Mouse (Mus musculus) brown adipose tissue, adult 24 weeks (tissue): Measurements from ENCODE around the gene Cd27. TPM values are rescaled to one million over a fixed set of nuclear protein-coding genes. Genes with fewer than 3 reads are reported as not detected.

Experiments
- H3K27ac ChIP-seq: fragments of 200-500 bp; replicated peaks from 2 replicates; pipeline ENCODE4 v1.5.1; 2012; ENCODE audit warnings: low read depth, mild to moderate bottlenecking, low read length
- H3K4me1 ChIP-seq: fragments of 200-500 bp; 2 replicates; pipeline ENCODE4 v1.6.1; 2012; ENCODE audit warnings: low read length, mixed read lengths; ENCODE audit not compliant: control insufficient read depth, insufficient read depth, insufficient read length
- H3K4me3 ChIP-seq: fragments of 200-500 bp; 2 replicates; pipeline ENCODE4 v1.5.1; 2012; ENCODE audit warnings: low read depth, mild to moderate bottlenecking, low read length, moderate library complexity; ENCODE audit not compliant: insufficient read depth
- polyA plus RNA-seq: library from polyadenylated mRNA; stranded (reverse); fragments of >200 nt; gene quantifications from 2 replicates; pipeline ENCODE4 v1.2.4, GENCODE M21; 2012; ENCODE audit not compliant: missing spikeins, insufficient read depth, insufficient read length

The Cd27 gene
- polyA plus RNA-seq, 1 experiment, result not detected

DNA sequence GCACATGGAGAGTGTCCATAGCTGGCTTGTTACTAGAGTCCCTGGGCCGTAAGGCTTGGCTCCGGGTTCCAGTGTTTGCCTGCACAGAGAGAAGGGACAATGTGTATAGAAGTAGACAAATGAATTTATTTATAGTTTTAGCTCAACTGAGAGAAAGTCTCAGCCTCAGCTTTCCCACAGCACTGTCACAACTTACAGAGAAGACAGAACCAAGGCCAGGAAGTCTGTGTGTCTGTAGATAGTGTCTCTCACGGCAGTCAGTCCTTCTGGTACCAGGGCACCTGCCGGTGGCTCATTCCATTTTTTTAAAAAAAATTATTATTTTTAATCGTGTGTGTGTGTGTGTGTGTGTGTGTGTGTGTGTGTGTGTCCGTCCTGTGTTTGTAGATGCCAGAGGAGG, 4.3 kb downstream of the Cd27 start:
- H3K4me3 ChIP-seq, result peak overlapping the region; percentile 91; the same call in 1 of the 2 replicates
- H3K4me1 ChIP-seq, result peaks cover 16% of the 10 kb centered on the region
- peak overlapping the region; percentile 90 for H3K27ac ChIP-seq

DNA sequence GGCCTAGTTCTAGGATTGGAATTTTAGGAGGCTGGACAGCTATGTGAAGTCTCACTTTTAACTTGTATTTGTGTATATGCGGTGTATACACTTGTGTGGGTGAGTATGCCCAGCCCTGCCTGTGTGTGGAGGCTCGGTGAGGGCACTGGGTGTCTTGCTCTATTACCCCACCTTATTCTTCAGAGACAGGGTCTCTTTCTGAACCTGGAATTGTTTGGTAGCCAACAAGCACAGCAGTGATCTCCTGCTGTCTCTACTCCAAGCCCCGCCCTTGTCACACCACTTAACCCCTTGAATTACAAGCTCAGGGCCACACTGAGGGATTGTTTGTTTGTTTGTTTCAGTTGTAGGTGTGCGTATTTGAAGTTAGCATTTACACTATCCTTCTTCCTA, 4.8 kb downstream of the Cd27 start:
- peak overlapping the region; percentile 90 for H3K27ac ChIP-seq
- H3K4me1 ChIP-seq, result peaks cover 16% of the 10 kb centered on the region
- H3K4me3 ChIP-seq, result peak overlapping the region; percentile 91

DNA sequence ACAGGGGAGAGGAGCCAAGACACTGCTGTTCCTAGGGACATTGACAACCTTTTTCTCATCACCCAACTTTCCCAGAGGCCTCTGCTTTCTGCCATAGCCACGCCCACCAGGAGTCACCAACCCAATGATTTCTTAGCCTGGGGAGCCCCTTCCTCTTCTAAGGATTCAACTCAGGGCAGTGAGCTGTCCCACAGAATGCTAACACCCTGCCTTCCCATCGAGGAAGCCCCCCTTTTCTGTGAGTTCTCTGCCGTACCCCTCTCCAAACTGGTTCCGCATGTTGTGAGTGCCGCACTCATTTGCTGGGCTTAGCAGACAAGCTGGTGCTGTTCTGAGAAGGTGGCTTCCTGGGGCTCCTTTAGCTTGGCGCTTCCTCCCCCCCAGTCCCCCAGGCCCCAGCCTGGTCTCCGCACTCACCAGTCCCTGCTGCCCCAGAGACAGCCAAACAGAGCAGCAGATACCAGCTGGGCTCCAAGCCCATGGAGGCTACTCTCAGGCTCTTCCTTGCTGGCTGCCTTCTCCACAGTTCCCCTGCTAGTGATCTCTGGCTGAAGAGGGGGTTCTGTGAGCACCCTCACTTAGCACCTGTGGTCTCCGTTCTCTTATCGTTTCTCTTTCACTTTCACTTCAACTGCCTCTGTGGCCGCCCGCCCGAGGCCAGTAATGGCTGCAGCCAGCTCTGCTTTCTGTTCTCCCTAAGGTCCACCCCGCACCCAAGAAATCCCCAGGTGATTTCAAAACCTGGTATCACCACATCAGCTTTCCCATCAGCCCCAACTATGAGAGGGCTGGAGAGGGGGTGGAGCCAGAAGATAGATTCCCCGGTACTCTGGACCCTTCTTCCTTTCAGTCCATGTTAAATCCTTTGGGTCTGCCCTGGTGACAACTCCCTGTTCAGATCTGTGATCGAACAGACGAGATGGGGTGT, 5.4 kb downstream of the Cd27 start, which contains the start of gene Tapbpl:
Gene Tapbpl (minus strand): TSS at position 744 of the 928 bp plus-strand sequence.
- H3K27ac ChIP-seq, result peak within 1 kb of the TSS; percentile 90

DNA sequence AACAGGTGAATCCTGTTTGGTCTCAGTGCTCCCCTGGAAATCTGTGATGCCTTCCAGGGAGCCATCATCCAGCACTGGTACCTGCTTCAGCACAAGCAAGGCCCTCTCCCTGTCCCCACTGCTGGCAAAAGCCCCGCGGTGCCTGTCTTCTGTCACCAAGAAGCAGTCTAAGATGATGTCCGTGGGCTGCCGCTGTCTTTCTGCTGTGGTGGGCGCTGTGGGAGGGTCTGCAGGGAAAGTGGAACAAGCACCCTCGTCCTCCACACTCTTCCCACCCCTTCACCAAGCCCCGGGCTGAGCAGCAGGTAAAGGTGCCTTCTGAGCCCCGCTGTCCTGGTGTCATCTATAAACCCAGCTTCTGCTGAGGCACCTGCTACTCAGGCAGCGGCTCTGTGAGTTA, 6.2 kb downstream of the Cd27 start:
- Histone ChIP-seq H3K4me1 (peaks cover 16% of the 10 kb centered on the region), H3K27ac (peak overlapping the region; percentile 18), H3K4me3 (peak overlapping the region; percentile 28)

More for the DNA sequence above, 5.4 kb downstream of the Cd27 start, which contains the start of gene Tapbpl:
- peaks cover 16% of the 10 kb centered on the region for H3K4me1 ChIP-seq
- H3K4me3 ChIP-seq, result peak within 1 kb of the TSS; percentile 91

DNA sequence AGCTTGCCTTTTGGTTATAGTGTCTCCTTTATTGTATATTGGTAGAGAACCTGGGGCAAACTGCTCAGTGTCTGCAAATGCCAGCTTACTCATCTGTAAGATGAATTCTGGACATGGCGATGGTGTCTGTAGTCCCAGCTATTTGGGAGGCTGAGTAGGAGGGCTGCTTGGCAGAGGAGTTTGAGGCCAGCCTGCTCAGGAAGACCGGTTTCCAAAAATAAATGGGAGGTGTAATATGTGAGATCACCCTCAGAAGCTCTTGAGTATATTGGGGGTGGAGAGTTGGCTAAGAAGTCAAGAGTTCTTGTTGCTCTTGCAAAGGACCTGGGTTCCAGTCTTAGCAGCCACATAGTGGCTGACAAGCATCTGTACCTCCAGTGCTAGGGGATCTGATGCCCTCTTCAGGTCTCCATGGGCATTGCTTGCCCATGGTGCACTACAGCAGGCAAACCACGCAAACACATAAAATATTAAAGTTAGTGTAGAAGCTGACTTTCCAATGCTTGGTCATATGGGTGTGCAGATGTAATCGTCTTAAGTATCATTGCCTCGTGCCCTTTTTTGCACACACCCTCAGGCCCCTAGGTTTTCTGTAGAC, 11.2 kb downstream of the Cd27 start:
- Histone ChIP-seq H3K4me1 (no peaks in the 10 kb centered on the region; the same call in 1 of the 2 replicates), H3K4me3 (no peak overlapping the region)

DNA sequence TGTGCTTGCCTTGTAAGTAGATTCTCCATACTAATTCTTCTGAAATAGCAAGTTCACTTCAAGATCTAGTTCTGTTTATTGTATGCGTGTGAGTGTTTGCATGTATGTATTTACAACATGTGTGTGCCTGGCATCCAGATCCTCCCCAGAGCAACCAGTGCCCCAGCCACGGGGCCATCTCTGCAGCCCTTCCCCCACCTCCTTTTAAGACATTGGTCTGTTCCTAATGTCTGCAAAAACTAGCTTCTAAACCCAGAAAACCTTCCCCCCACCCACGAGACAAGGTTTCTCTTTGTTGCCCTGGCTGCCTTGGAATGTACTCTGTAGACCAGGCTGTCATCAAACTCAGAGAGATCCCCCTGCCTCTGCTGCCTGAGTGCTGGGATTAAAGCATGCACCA, 14.2 kb downstream of the Cd27 start:
- Histone ChIP-seq H3K27ac (no peak overlapping the region), H3K4me3 (no peak overlapping the region), H3K4me1 (no peaks in the 10 kb centered on the region)

More for the DNA sequence above, 11.2 kb downstream of the Cd27 start:
- H3K27ac ChIP-seq, result no peak overlapping the region

DNA sequence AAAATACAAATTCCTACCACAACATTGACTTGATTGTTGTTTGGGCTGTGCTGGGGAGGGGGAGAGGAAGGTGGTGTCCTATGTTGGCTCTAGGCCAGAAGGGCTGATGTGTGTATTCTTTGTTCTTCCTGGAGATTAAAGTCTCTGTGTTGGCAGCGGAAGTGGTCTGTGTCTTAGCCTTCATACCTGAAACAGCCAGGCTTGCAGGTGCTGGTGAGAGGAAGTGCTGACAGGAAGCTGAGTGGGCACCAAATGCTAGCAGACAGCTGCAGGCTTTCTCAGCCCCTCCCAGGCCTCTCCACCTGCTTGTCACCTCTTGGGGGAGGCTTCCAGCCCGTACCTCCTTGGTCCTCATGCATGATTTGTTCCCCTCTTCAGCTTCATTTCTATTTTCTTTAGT, 14.7 kb downstream of the Cd27 start:
- no peak overlapping the region for H3K4me3 ChIP-seq
- H3K4me1 ChIP-seq, result no peaks in the 10 kb centered on the region
- no peak overlapping the region for H3K27ac ChIP-seq

DNA sequence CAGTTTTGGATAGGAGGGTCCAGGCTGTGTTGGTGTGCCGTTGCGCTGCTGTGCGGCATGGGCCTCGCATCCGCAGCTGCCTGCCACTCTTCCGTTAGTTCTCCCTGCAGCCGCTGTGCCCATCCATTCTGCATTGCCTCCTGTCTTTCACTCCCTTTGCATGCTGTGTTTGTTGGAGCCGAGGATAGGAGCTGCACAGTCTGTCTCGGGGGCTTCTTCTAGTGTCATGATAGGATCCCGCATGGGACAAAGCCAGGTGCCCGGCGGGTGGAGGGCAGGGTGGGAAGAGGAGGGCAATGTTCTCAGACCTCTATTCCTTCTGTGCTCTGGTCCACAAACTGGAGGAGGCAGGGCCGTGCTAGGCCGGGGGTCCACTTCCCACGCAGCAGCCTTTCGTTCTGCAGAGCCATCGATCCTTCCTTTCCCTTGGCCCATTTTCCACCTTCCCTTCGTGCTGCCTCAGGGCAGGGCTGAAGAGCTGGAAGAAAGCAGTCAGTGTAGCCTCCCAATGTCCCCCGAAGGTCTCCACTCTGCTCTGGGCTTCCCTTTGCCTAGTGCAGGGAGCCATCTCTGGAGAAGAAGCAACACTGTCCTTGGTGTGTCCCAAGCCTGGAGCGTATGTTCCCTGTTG, 15.6 kb downstream of the Cd27 start:
- Histone ChIP-seq H3K4me3 (no peak overlapping the region), H3K4me1 (peaks cover 4% of the 10 kb centered on the region; the same call in 1 of the 2 replicates), H3K27ac (no peak overlapping the region)

DNA sequence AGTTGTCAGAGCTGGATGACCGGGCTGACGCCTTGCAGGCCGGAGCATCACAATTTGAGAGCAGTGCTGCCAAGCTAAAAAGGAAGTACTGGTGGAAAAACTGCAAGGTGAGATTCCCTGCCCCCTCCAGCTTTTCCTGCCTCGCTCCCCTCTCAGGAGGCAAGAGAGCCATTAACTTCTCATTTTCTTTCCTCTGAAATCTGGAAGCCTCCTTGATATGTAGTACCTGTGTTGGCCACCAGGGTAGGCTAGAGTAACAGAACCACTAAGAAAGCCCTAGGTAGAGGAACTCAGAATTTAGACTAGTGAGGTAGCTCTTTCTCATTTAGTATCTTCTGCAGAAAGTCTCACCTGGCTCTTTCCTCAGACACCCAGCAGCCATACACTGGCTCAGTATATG, 17.8 kb downstream of the Cd27 start:
- peaks cover 4% of the 10 kb centered on the region; the same call in 1 of the 2 replicates for H3K4me1 ChIP-seq
- H3K27ac ChIP-seq, result no peak overlapping the region
- H3K4me3 ChIP-seq, result no peak overlapping the region

DNA sequence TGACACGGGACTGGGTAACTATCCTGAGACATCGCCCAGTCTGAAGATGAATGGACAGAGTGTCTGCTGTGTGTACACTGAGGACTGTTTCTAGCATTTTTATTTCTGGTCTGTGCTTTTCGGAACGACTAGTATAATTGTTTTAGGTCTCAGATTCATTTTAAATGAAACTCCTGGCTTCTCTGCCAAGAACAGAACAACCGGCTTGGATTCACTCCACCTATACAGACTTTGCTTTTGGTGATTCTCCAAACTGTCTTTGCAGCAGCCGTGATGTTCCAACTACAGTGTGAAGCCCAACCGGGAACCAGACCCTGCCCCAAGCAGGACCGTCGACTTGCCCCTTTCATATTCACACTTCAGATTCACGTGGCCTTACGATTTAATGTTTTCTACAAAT, 18.9 kb downstream of the Cd27 start:
- no peak overlapping the region for H3K27ac ChIP-seq
- no peak overlapping the region for H3K4me3 ChIP-seq
- H3K4me1 ChIP-seq, result peaks cover 4% of the 10 kb centered on the region; the same call in 1 of the 2 replicates

DNA sequence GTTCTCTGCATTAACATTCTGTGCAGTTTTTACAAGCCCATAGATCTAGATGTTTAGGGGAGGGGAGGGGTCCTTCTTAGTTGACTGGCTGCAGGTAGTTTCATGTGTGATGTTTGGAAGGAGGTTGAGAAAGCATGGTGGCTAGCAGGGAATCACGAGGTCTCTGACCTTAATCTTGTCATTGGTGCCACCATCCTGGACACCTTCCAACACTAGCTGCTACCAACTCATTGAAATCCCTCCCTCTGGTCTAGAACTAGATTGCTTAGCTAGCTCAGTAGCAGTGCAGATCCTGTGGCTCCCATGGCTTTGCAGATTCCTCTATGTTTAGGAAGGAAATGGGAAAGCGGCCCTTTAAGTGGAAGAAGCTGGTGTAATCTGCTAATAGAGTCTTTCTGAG, 19.9 kb downstream of the Cd27 start:
- Histone ChIP-seq H3K4me3 (0 out of 2 replicates have a peak overlapping the region, but pooled peaks have one; percentile 5), H3K4me1 (peaks cover 4% of the 10 kb centered on the region; the same call in 1 of the 2 replicates), H3K27ac (no peak overlapping the region)

DNA sequence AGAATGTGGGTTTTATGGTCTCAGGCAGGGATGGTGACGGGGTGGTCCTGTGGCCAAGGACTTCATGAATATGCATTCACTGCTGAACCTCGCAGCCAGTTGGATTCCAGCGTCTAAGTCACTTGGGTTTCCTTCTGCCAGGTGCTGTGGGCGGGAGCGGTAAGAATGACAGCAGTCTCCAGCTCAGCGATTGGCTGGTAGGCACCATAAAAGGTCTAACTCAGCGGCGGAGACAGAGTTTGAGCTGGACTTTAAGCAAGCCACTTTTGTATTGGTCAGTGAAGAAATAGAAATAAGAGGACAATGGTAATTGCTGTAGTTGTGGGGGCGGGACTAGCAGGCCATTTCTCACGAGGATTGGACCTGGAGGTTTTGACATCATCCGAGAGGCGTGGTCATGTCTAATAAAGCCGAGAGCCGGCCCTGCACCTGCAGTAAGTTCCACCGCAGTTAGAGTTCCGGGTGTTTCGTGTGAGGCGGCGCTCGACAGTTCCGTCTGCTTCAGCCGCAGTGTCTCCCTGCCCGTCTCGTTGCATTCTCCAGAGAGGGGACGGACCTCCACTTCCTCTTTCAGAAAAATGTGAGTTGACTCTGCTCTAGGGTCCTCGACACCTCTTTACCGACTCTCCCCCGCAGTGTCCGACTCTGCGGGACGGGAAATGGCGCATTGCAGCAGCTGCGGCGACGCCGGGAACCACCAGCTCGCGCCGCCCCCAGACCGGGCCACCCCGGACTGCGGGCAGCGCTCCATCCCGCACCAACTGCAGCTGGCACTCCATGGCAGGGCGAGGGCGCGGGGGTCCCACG, 21.5 kb downstream of the Cd27 start, which contains the start of gene Vamp1:
Gene Vamp1 (plus strand): TSS at position 404 of the 807 bp plus-strand sequence.
- Histone ChIP-seq H3K27ac (peak within 1 kb of the TSS; percentile 40), H3K4me3 (peak within 1 kb of the TSS; percentile 81), H3K4me1 (peaks cover 4% of the 10 kb centered on the region; the same call in 1 of the 2 replicates)

DNA sequence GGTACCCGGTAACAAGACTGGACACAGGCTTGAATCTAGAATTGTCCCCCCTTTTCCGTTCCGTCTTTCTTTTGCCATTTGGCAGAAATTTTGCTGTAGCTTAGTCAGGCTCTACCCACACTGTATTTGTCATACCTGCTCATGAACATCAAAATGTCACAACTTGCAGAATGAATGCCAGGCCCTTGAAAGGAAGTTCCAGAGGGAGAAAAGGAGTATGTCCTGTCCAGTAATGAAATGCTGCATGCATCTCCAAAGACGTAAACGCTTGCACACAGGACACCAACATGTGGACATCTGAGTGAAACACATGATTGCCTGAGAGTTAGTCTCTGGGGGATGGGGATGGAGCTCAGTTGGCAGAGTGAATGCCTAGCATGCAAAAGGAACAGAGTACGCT, 23.1 kb downstream of the Cd27 start:
- peaks cover 4% of the 10 kb centered on the region; the same call in 1 of the 2 replicates for H3K4me1 ChIP-seq
- no peak overlapping the region for H3K4me3 ChIP-seq
- H3K27ac ChIP-seq, result no peak overlapping the region

DNA sequence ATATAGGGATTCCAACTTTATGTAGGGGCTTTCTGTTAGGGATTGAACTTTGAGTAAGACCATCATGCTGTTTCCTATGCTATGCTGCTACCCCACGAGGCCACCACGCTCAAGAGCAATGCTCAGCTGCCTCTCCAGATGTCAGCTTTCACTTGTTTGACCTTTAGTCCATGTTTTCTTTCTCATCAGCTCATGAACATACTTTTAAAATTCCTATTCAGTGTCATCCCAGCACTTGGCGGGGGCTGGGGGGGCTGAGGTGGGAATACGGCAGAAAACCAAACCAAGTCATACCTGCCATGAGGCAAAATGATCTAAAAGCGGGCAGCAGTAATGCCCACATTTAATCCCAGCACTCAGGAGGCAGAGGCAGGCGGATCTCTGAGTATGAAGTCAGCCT, 23.7 kb downstream of the Cd27 start:
- no peak overlapping the region for H3K27ac ChIP-seq
- H3K4me1 ChIP-seq, result peaks cover 4% of the 10 kb centered on the region; the same call in 1 of the 2 replicates
- no peak overlapping the region for H3K4me3 ChIP-seq
